Mouse (Mus musculus) embryonic facial prominence, embryonic 12.5 days (tissue): ENCODE data around the gene Tnks2. TPM values are rescaled to one million over a fixed set of nuclear protein-coding genes. Genes with fewer than 3 reads are reported as not detected.

Experiments used
- polyA plus RNA-seq: library from polyadenylated mRNA; unstranded; fragments of >200 nt; fragmentation: Nextera tagmentation; extraction: Ambion mirVana; gene quantifications from 2 replicates; pipeline ENCODE4 v1.2.1, GENCODE M21; 2016

The Tnks2 gene
- polyA plus RNA-seq, 1 experiment from 2014 or later: 82.8 TPM

Other genes starting within 250 kb of the Tnks2 start
- gene Ppp1r3c, start 97.6 kb upstream of the Tnks2 start, polyA plus RNA-seq: 5.9 and 6.2 TPM in 2 replicates
- 10.8 and 11.2 TPM in 2 replicates for gene Fgfbp3, start 85.4 kb downstream of the Tnks2 start, polyA plus RNA-seq
- gene Btaf1, start 91.8 kb downstream of the Tnks2 start, polyA plus RNA-seq: 15.4 and 16.0 TPM in 2 replicates